Mouse (Mus musculus): Measurements from ENCODE around the gene Higd2a. TPM values are rescaled to one million over a fixed set of nuclear protein-coding genes. Genes with fewer than 3 reads are reported as not detected.
A peak's percentile ranks its signal among the peaks of the same experiment; 100 is the strongest.
"Not testable (repeated sequence)": the region's sequence is repeated elsewhere in the genome, so short reads cannot be mapped to it uniquely, and the experiment has no call there.

Higd2a gene
- polyA plus RNA-seq, 1 experiment from 2014 or later: 295 TPM

DNA sequence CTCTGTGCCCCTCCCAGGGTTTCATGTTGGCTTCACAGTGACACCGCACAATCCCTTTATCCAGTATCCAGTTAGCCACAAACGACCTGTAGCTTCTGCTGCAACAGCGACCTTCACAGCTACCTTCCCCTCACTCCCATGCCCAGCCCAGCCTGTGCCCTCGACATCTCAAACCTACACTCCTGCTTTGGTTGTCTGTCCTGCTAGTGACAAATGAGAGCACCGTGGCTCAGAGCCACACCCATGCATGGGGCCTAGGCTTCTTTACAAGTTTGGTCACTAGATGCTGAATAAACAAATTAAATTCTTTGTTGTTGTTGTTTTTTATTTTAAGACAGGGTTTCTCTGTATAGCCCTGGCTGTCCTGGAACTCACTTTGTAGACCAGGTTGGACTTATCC, 17.2 kb downstream of the Higd2a start:
- no peak overlapping the region for H3K4me3 ChIP-seq (ENCODE audit: low read depth, low read length)
- 78% methylated on average over 5 of the region's 5 CpGs for WGBS
- H3K27ac ChIP-seq (ENCODE audit: low read depth, low read length): no peak overlapping the region
- no peaks in the 10 kb centered on the region for H3K27me3 ChIP-seq (ENCODE audit: control insufficient read depth, insufficient read depth, low read length)
- peaks cover 9% of the 10 kb centered on the region; the same call in 1 of the 2 replicates for H3K36me3 ChIP-seq (ENCODE audit: control insufficient read depth, insufficient read depth, low read length)
- no peaks in the 10 kb centered on the region for H3K9me3 ChIP-seq (ENCODE audit: control insufficient read depth, low read length)
- no peak overlapping the region for H3K4me2 ChIP-seq (ENCODE audit: low read depth, low read length)
- ATAC-seq (ENCODE audit: low read depth): no peak
- H3K9ac ChIP-seq (replicated peaks; ENCODE audit: low read depth, low read length): no peak overlapping the region
- H3K4me1 ChIP-seq (ENCODE audit: control insufficient read depth, insufficient read depth, low read length): peaks cover 26% of the 10 kb centered on the region

- WGBS: 76% methylated on average over 3 of the region's 3 CpGs
- no peak for ATAC-seq (ENCODE audit: low read depth)
- H3K27me3 ChIP-seq (ENCODE audit: control insufficient read depth, insufficient read depth, low read length): no peaks in the 10 kb centered on the region
- peak overlapping the region; percentile 40; the same call in 1 of the 2 replicates for H3K4me2 ChIP-seq (ENCODE audit: low read depth, low read length)
- no peak overlapping the region for H3K4me3 ChIP-seq (ENCODE audit: low read depth, low read length)
- H3K4me1 ChIP-seq (ENCODE audit: control insufficient read depth, insufficient read depth, low read length): peaks cover 26% of the 10 kb centered on the region
- H3K9me3 ChIP-seq (ENCODE audit: control insufficient read depth, low read length): no peaks in the 10 kb centered on the region
- H3K36me3 ChIP-seq (ENCODE audit: control insufficient read depth, insufficient read depth, low read length): peaks cover 9% of the 10 kb centered on the region; the same call in 1 of the 2 replicates
- no peak overlapping the region for H3K27ac ChIP-seq (ENCODE audit: low read depth, low read length)
- no peak overlapping the region for H3K9ac ChIP-seq (replicated peaks; ENCODE audit: low read depth, low read length)
Observed at GRCm38 (mm10) chr13:54608002-54608401, 18.0 kb downstream of the Higd2a start.

GRCm38 (mm10) chr13:54608666-54609065, 18.7 kb downstream of the Higd2a start:
- Histone ChIP-seq H3K4me1 (ENCODE audit: control insufficient read depth, insufficient read depth, low read length) (peaks cover 26% of the 10 kb centered on the region), H3K4me3 (ENCODE audit: low read depth, low read length) (peak overlapping the region; percentile 13; the same call in 1 of the 2 replicates), H3K27ac (ENCODE audit: low read depth, low read length) (no peak overlapping the region), H3K27me3 (ENCODE audit: control insufficient read depth, insufficient read depth, low read length) (no peaks in the 10 kb centered on the region), H3K9ac (replicated peaks; ENCODE audit: low read depth, low read length) (peak overlapping the region; percentile 44), H3K9me3 (ENCODE audit: control insufficient read depth, low read length) (no peaks in the 10 kb centered on the region), H3K36me3 (ENCODE audit: control insufficient read depth, insufficient read depth, low read length) (peaks cover 9% of the 10 kb centered on the region; the same call in 1 of the 2 replicates), H3K4me2 (ENCODE audit: low read depth, low read length) (peak overlapping the region; percentile 40)
- 6% methylated on average over 8 of the region's 8 CpGs for WGBS
- no peak for ATAC-seq (ENCODE audit: low read depth)

- 0 out of 2 replicates have a peak overlapping the region, but pooled peaks have one; percentile 13 for H3K4me3 ChIP-seq (ENCODE audit: low read depth, low read length)
- no peaks in the 10 kb centered on the region for H3K27me3 ChIP-seq (ENCODE audit: control insufficient read depth, insufficient read depth, low read length)
- peaks cover 9% of the 10 kb centered on the region; the same call in 1 of the 2 replicates for H3K36me3 ChIP-seq (ENCODE audit: control insufficient read depth, insufficient read depth, low read length)
- peak overlapping the region; percentile 40 for H3K4me2 ChIP-seq (ENCODE audit: low read depth, low read length)
- peaks cover 26% of the 10 kb centered on the region for H3K4me1 ChIP-seq (ENCODE audit: control insufficient read depth, insufficient read depth, low read length)
- H3K9me3 ChIP-seq (ENCODE audit: control insufficient read depth, low read length): no peaks in the 10 kb centered on the region
- H3K27ac ChIP-seq (ENCODE audit: low read depth, low read length): no peak overlapping the region
- WGBS: 19% methylated on average over 1 of the region's 1 CpGs
- H3K9ac ChIP-seq (replicated peaks; ENCODE audit: low read depth, low read length): peak overlapping the region; percentile 44
- no peak for ATAC-seq (ENCODE audit: low read depth)
Observed at GRCm38 (mm10) chr13:54609301-54609700, 19.3 kb downstream of the Higd2a start.

DNA sequence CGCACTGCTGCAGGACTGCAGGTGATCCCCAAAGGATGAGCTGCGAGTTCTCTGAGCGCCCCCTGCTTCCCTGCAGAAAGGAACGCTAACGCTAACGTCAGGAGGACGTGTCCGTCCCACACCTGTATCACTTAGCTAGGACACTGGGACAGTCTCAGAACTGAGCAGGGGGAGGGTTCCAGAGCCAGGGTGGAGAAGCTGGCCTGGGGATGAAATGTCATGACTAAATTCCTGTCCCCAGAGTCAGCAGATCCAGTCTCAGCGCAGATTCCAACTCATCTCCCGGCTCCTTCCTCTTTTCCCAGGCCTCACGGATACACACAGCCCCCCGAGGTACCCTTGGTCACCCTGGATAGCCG, 20.6 kb downstream of the Higd2a start:
- Histone ChIP-seq H3K27me3 (ENCODE audit: control insufficient read depth, insufficient read depth, low read length) (no peaks in the 10 kb centered on the region), H3K27ac (ENCODE audit: low read depth, low read length) (peak overlapping the region; percentile 80), H3K9ac (replicated peaks; ENCODE audit: low read depth, low read length) (peak overlapping the region; percentile 91), H3K9me3 (ENCODE audit: control insufficient read depth, low read length) (no peaks in the 10 kb centered on the region), H3K36me3 (ENCODE audit: control insufficient read depth, insufficient read depth, low read length) (peaks cover 6% of the 10 kb centered on the region; the same call in 1 of the 2 replicates), H3K4me3 (ENCODE audit: low read depth, low read length) (peak overlapping the region; percentile 75), H3K4me2 (ENCODE audit: low read depth, low read length) (peak overlapping the region; percentile 71), H3K4me1 (ENCODE audit: control insufficient read depth, insufficient read depth, low read length) (peaks cover 26% of the 10 kb centered on the region)
- peak; percentile 25 for ATAC-seq (ENCODE audit: low read depth)
- 5% methylated on average over 13 of the region's 13 CpGs for WGBS

GRCm38 (mm10) chr13:54610972-54611754, 21.2 kb downstream of the Higd2a start, which contains the start of gene Cltb:
TSS of gene Cltb (minus strand) at chr13:54611344.
- Histone ChIP-seq H3K27me3 (ENCODE audit: control insufficient read depth, insufficient read depth, low read length) (no peaks in the 10 kb centered on the region), H3K4me1 (ENCODE audit: control insufficient read depth, insufficient read depth, low read length) (peaks cover 26% of the 10 kb centered on the region), H3K36me3 (ENCODE audit: control insufficient read depth, insufficient read depth, low read length) (peaks cover under 1% of the 10 kb centered on the region; the same call in 1 of the 2 replicates), H3K4me2 (ENCODE audit: low read depth, low read length) (peak within 1 kb of the TSS; percentile 71), H3K4me3 (ENCODE audit: low read depth, low read length) (peak within 1 kb of the TSS; percentile 75), H3K9me3 (ENCODE audit: control insufficient read depth, low read length) (no peaks in the 10 kb centered on the region), H3K27ac (ENCODE audit: low read depth, low read length) (peak within 1 kb of the TSS; percentile 80), H3K9ac (replicated peaks; ENCODE audit: low read depth, low read length) (peak within 1 kb of the TSS; percentile 91)
- ATAC-seq (ENCODE audit: low read depth): peak; percentile 72
- under 1% methylated on average over 60 of the region's 66 CpGs for WGBS

- not testable (repeated sequence) for H3K27ac ChIP-seq (ENCODE audit: low read depth, low read length); H3K4me2 ChIP-seq (ENCODE audit: low read depth, low read length); ATAC-seq (ENCODE audit: low read depth); H3K4me3 ChIP-seq (ENCODE audit: low read depth, low read length); H3K9ac ChIP-seq (replicated peaks; ENCODE audit: low read depth, low read length); H3K36me3 ChIP-seq (ENCODE audit: control insufficient read depth, insufficient read depth, low read length); H3K27me3 ChIP-seq (ENCODE audit: control insufficient read depth, insufficient read depth, low read length); H3K9me3 ChIP-seq (ENCODE audit: control insufficient read depth, low read length)
- H3K4me1 ChIP-seq (ENCODE audit: control insufficient read depth, insufficient read depth, low read length): peaks cover 25% of the 10 kb centered on the region
- WGBS: 88% methylated on average over 8 of the region's 8 CpGs
Observed at GRCm38 (mm10) chr13:54613141-54613540, 23.1 kb downstream of the Higd2a start.

DNA sequence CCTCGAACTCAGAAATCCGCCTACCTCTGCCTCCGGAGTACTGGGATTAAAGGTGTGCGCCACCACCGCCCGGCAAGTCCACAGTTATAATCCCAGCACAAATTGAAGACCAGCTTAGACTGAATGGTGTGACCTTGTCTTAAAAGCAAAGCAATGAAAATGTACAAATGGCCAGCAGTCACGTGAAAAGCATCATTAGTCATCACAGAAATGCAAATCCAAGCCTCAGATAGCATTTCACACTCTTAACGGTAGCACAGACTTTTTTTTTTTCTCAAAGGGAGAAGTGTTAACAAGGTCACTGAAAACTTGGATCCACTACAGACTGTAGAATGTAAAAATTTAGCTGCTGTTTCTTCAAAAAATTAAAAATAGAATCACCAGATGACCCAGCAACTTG, 26.3 kb downstream of the Higd2a start:
- Histone ChIP-seq H3K36me3 (ENCODE audit: control insufficient read depth, insufficient read depth, low read length) (no peaks in the 10 kb centered on the region), H3K27me3 (ENCODE audit: control insufficient read depth, insufficient read depth, low read length) (no peaks in the 10 kb centered on the region), H3K4me3 (ENCODE audit: low read depth, low read length) (no peak overlapping the region), H3K27ac (ENCODE audit: low read depth, low read length) (no peak overlapping the region), H3K4me1 (ENCODE audit: control insufficient read depth, insufficient read depth, low read length) (0 out of 2 replicates have a peak, but pooled peaks cover 4% of the 10 kb centered on the region), H3K9me3 (ENCODE audit: control insufficient read depth, low read length) (no peaks in the 10 kb centered on the region), H3K9ac (replicated peaks; ENCODE audit: low read depth, low read length) (no peak overlapping the region), H3K4me2 (ENCODE audit: low read depth, low read length) (no peak overlapping the region)
- WGBS: 86% methylated on average over 8 of the region's 8 CpGs
- ATAC-seq (ENCODE audit: low read depth): no peak

DNA sequence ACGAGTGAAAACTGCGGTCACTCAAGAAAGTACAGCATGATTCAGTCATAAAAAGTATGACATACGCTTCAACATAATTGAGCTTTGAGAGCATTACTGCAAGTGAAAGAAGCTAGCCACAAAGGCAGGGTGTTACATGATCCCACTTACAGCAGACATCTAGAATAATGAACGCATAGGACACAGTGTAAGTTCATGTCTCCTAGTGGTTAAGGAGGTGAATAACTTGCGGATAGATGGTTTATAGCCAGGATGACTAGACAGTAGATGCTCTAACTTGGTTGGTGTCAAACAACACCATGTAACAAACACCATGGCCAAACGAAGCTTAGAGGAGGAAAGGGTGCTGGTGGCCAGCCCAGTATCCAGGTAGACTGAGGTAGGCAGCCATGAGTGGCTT, 27.0 kb downstream of the Higd2a start:
- Histone ChIP-seq H3K9me3 (ENCODE audit: control insufficient read depth, low read length) (no peaks in the 10 kb centered on the region), H3K27me3 (ENCODE audit: control insufficient read depth, insufficient read depth, low read length) (no peaks in the 10 kb centered on the region), H3K36me3 (ENCODE audit: control insufficient read depth, insufficient read depth, low read length) (no peaks in the 10 kb centered on the region), H3K4me1 (ENCODE audit: control insufficient read depth, insufficient read depth, low read length) (no peaks in the 10 kb centered on the region), H3K9ac (replicated peaks; ENCODE audit: low read depth, low read length) (no peak overlapping the region), H3K4me2 (ENCODE audit: low read depth, low read length) (no peak overlapping the region), H3K4me3 (ENCODE audit: low read depth, low read length) (no peak overlapping the region), H3K27ac (ENCODE audit: low read depth, low read length) (no peak overlapping the region)
- ATAC-seq (ENCODE audit: low read depth): no peak
- WGBS: 72% methylated on average over 6 of the region's 6 CpGs

Measured in neural tube, embryonic 14.5 days (tissue).